Mouse (Mus musculus) midbrain, embryonic 14.5 days (tissue): Measurements from ENCODE around the gene Tmem106c. TPM values are rescaled to one million over a fixed set of nuclear protein-coding genes. Genes with fewer than 3 reads are reported as not detected.
A peak's percentile ranks its signal among the peaks of the same experiment; 100 is the strongest.

Source experiments
- ATAC-seq: fragments of 200-750 bp; cut with Nextera tagmentation; 2 replicates; pipeline ENCODE4 v1.8.0; 2017; ENCODE audit warnings: moderate number of reproducible peaks, moderate library complexity; ENCODE audit not compliant: low FRiP score, low TSS enrichment
- DNase-seq: peaks from one replicate; pipeline ENCODE4 v3.0.0-alpha.2; 2015
- H3K27ac ChIP-seq: fragments of 300-500 bp; sonication (generic); replicated peaks from 2 replicates; pipeline ENCODE4 v1.5.1; 2014; ENCODE audit warnings: mild to moderate bottlenecking, low read depth, low read length, moderate library complexity
- H3K27me3 ChIP-seq: fragments of 300-500 bp; sonication (generic); 2 replicates; pipeline ENCODE4 v1.6.1; 2014; ENCODE audit warnings: low read length, control low read depth, mixed read lengths; ENCODE audit not compliant: control insufficient read depth, insufficient read depth
- H3K36me3 ChIP-seq: fragments of 300-500 bp; sonication (generic); 2 replicates; pipeline ENCODE4 v1.6.1; 2014; ENCODE audit warnings: low read length, control low read depth; ENCODE audit not compliant: control insufficient read depth, insufficient read depth
- H3K4me1 ChIP-seq: fragments of 300-500 bp; sonication (generic); 2 replicates; pipeline ENCODE4 v1.6.1; 2014; ENCODE audit warnings: mild to moderate bottlenecking, antibody characterized with exemption, low read length, control low read depth; ENCODE audit not compliant: control insufficient read depth, insufficient read depth
- H3K4me2 ChIP-seq: fragments of 300-500 bp; sonication (generic); 2 replicates; pipeline ENCODE4 v1.6.1; 2014; ENCODE audit warnings: mild to moderate bottlenecking, low read length, moderate library complexity
- H3K4me3 ChIP-seq: fragments of 300-500 bp; sonication (generic); replicated peaks from 2 replicates; pipeline ENCODE4 v1.5.1; 2014; ENCODE audit warnings: low read depth, low read length
- H3K9ac ChIP-seq: fragments of 300-500 bp; sonication (generic); replicated peaks from 2 replicates; pipeline ENCODE4 v1.6.1; 2014; ENCODE audit warnings: mild to moderate bottlenecking, low read length, moderate library complexity
- H3K9me3 ChIP-seq: fragments of 300-500 bp; sonication (generic); 2 replicates; pipeline ENCODE4 v1.6.1; 2016; ENCODE audit warnings: low read length, control low read depth, mixed read lengths; ENCODE audit not compliant: control insufficient read depth
- WGBS: fragments of 180-500 bp; shearing (Covaris S2); extraction: QIAGEN DNeasy Blood & Tissue Kit; methylation state at CpG from one replicate; pipeline ENCODE4 v1.1.7; 2014; 5-methylcytosine and 5-hydroxymethylcytosine counted together
- polyA plus RNA-seq: library from polyadenylated mRNA; unstranded; fragments of >200 nt; fragmentation: Nextera tagmentation; extraction: Ambion mirVana; gene quantifications from 2 replicates; pipeline ENCODE4 v1.2.1, GENCODE M21; 2014

The Tmem106c gene
- polyA plus RNA-seq, 1 experiment from 2014 or later, result 63.6 TPM

- Histone ChIP-seq H3K4me3 (peak overlapping the region; percentile 59), H3K27ac (peak overlapping the region; percentile 87), H3K36me3 (no peaks in the 10 kb centered on the region), H3K4me1 (peaks cover 10% of the 10 kb centered on the region; the same call in 1 of the 2 replicates), H3K9me3 (no peaks in the 10 kb centered on the region), H3K27me3 (no peaks in the 10 kb centered on the region), H3K4me2 (peak overlapping the region; percentile 80), H3K9ac (peak overlapping the region; percentile 71; the same call in 1 of the 2 replicates)
- ATAC-seq, result 0 out of 2 replicates have a peak, but pooled peaks have one; percentile 8
- 9% methylated on average over 13 of the region's 13 CpGs for WGBS
- no peak for DNase-seq
These were observed 541 bp upstream of the Tmem106c start for GRCm38 (mm10) chr15:97963329-97963988.

DNA sequence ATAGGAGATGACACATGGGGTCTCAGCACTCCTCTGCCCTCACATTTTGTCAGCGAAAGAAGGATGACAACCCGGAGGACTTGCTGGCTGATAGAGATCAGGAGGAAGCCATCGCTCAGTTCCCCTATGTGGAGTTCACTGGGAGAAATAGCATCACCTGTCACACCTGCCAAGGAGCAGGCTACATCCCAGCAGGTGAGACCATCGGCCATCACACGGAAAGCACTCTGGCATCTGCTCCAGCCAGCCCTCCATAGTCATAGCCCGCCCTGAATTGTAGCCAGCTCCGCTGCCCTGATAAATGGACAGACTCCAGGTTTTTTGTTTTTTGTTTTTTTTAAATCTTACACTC, 812 bp downstream of the Tmem106c start:
- no peak for DNase-seq
- H3K4me2 ChIP-seq, result peak overlapping the region; percentile 80
- H3K27ac ChIP-seq, result peak overlapping the region; percentile 87; the same call in 1 of the 2 replicates
- peak overlapping the region; percentile 59 for H3K4me3 ChIP-seq
- H3K27me3 ChIP-seq, result no peaks in the 10 kb centered on the region
- H3K4me1 ChIP-seq, result peaks cover 10% of the 10 kb centered on the region; the same call in 1 of the 2 replicates
- peak overlapping the region; percentile 71 for H3K9ac ChIP-seq
- H3K9me3 ChIP-seq, result no peaks in the 10 kb centered on the region
- no peaks in the 10 kb centered on the region for H3K36me3 ChIP-seq
- peak; percentile 22; the same call in 1 of the 2 replicates for ATAC-seq
- 9% methylated on average over 7 of the region's 7 CpGs for whole genome bisulfite sequencing

- no peaks in the 10 kb centered on the region for H3K36me3 ChIP-seq
- H3K4me1 ChIP-seq, result peaks cover 10% of the 10 kb centered on the region; the same call in 1 of the 2 replicates
- WGBS, result 25% methylated on average over 17 of the region's 17 CpGs
- peak overlapping the region; percentile 80 for H3K4me2 ChIP-seq
- DNase-seq (peak; percentile 31), ATAC-seq (no peak)
- no peak overlapping the region for H3K27ac ChIP-seq
- H3K27me3 ChIP-seq, result no peaks in the 10 kb centered on the region
- H3K4me3 ChIP-seq, result peak overlapping the region; percentile 59
- no peaks in the 10 kb centered on the region for H3K9me3 ChIP-seq
- peak overlapping the region; percentile 71 for H3K9ac ChIP-seq
These were observed 1.5 kb downstream of the Tmem106c start for GRCm38 (mm10) chr15:97965311-97966045.

DNA sequence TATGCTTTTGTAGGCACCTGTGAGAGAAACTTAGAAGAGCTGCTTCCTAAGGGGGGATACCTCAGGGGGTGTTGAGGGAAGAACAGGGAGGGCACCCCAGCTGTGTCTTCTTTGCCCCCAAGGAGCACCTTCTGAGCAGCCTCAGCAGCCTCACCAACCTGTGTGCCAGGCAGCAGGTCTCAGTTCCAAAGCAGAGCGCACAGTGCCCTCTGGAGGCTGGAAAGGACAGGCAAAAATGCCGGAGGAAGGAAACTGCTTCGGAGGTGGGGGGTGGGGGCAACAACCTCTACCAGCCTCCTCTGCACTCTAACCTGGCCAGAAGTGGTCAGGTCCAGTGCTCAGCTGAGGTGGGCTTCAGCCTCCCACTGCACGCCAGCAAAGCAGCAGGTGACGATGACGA, 6.3 kb downstream of the Tmem106c start:
- H3K36me3 ChIP-seq, result no peaks in the 10 kb centered on the region
- H3K4me1 ChIP-seq, result peaks cover 8% of the 10 kb centered on the region; the same call in 1 of the 2 replicates
- 54% methylated on average over 6 of the region's 6 CpGs for WGBS
- H3K9ac ChIP-seq, result no peak overlapping the region
- ATAC-seq (no peak), DNase-seq (peak; percentile 66)
- no peaks in the 10 kb centered on the region for H3K27me3 ChIP-seq
- no peak overlapping the region for H3K4me3 ChIP-seq
- H3K9me3 ChIP-seq, result no peaks in the 10 kb centered on the region
- H3K27ac ChIP-seq, result no peak overlapping the region
- H3K4me2 ChIP-seq, result no peak overlapping the region

DNA sequence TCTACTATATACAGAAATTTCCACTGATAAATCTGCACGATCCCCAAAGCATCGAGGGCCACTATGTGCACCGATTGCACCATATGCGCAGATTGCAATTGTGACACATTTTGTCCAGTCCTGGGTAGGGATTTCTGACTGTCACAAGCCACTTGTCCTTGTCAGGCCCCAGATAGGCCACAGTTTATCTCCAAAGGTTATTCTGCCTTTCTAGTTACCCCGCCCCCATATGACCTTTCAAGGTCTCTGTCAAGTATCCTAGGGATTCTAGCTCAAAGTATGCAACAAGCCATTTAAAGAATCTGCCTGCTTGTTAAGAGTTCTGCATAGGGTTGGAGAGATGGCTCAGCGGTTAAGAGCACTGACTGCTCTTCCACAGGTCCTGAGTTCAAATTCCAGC, 8.6 kb downstream of the Tmem106c start:
- H3K27me3 ChIP-seq, result no peaks in the 10 kb centered on the region
- 91% methylated on average over 6 of the region's 6 CpGs for WGBS
- no peak overlapping the region for H3K4me3 ChIP-seq
- no peak overlapping the region for H3K4me2 ChIP-seq
- ATAC-seq (no peak), DNase-seq (no peak)
- no peaks in the 10 kb centered on the region for H3K9me3 ChIP-seq
- H3K27ac ChIP-seq, result no peak overlapping the region
- peaks cover 17% of the 10 kb centered on the region for H3K36me3 ChIP-seq
- no peak overlapping the region for H3K9ac ChIP-seq
- peaks cover 4% of the 10 kb centered on the region; the same call in 1 of the 2 replicates for H3K4me1 ChIP-seq

- H3K27ac ChIP-seq, result 0 out of 2 replicates have a peak overlapping the region, but pooled peaks have one; percentile 32
- H3K27me3 ChIP-seq, result no peaks in the 10 kb centered on the region
- ATAC-seq, result no peak
- DNase-seq, result no peak
- H3K9me3 ChIP-seq, result no peaks in the 10 kb centered on the region
- 21% methylated on average over 11 of the region's 11 CpGs for WGBS
- H3K4me1 ChIP-seq, result peaks cover 4% of the 10 kb centered on the region; the same call in 1 of the 2 replicates
- no peak overlapping the region for H3K4me3 ChIP-seq
- no peak overlapping the region for H3K4me2 ChIP-seq
- H3K9ac ChIP-seq, result no peak overlapping the region
- H3K36me3 ChIP-seq, result peaks cover 22% of the 10 kb centered on the region
These were observed 9.4 kb downstream of the Tmem106c start for GRCm38 (mm10) chr15:97973248-97974005.

DNA sequence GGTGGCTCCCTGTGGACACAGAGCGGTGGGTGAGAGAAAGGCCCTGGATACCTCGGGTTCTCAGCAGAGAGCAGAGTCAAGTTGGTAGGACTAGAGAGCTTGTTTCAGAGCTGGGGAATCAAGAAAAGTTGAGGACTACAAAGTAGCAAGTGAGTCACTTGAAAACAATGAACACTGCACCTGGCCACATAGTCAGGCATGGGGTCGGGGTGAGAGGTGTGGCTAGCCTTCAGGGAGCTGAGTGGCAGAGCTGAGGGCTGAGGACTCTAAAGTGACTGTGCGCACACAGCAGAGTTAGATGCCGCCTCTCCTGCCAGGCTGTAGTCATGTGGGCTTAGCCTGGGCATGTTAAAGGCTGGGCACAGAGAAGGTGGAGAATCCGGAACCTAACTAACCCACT, 17.6 kb downstream of the Tmem106c start:
- WGBS, result 98% methylated on average over 6 of the region's 6 CpGs
- H3K9ac ChIP-seq, result no peak overlapping the region
- H3K27ac ChIP-seq, result no peak overlapping the region
- no peak overlapping the region for H3K4me2 ChIP-seq
- ATAC-seq (no peak), DNase-seq (no peak)
- no peaks in the 10 kb centered on the region for H3K9me3 ChIP-seq
- no peaks in the 10 kb centered on the region for H3K27me3 ChIP-seq
- peaks cover 79% of the 10 kb centered on the region for H3K36me3 ChIP-seq
- no peaks in the 10 kb centered on the region for H3K4me1 ChIP-seq
- no peak overlapping the region for H3K4me3 ChIP-seq

GRCm38 (mm10) chr15:97989544-97989943, 25.5 kb downstream of the Tmem106c start:
- 12% methylated on average over 1 of the region's 1 CpGs for WGBS
- Histone ChIP-seq H3K36me3 (peaks cover 18% of the 10 kb centered on the region), H3K4me2 (peak overlapping the region; percentile 40), H3K9me3 (no peaks in the 10 kb centered on the region), H3K27me3 (no peaks in the 10 kb centered on the region), H3K27ac (peak overlapping the region; percentile 81), H3K4me3 (no peak overlapping the region), H3K9ac (no peak overlapping the region), H3K4me1 (peaks cover 38% of the 10 kb centered on the region)
- ATAC-seq, result no peak
- peak; percentile 46 for DNase-seq
